Mouse (Mus musculus): Measurements from ENCODE around the gene Kng1. TPM values are rescaled to one million over a fixed set of nuclear protein-coding genes. Genes with fewer than 3 reads are reported as not detected.

Gene Kng1
- polyA plus RNA-seq (2017; shearing (Covaris generic)): not detected

DNA sequence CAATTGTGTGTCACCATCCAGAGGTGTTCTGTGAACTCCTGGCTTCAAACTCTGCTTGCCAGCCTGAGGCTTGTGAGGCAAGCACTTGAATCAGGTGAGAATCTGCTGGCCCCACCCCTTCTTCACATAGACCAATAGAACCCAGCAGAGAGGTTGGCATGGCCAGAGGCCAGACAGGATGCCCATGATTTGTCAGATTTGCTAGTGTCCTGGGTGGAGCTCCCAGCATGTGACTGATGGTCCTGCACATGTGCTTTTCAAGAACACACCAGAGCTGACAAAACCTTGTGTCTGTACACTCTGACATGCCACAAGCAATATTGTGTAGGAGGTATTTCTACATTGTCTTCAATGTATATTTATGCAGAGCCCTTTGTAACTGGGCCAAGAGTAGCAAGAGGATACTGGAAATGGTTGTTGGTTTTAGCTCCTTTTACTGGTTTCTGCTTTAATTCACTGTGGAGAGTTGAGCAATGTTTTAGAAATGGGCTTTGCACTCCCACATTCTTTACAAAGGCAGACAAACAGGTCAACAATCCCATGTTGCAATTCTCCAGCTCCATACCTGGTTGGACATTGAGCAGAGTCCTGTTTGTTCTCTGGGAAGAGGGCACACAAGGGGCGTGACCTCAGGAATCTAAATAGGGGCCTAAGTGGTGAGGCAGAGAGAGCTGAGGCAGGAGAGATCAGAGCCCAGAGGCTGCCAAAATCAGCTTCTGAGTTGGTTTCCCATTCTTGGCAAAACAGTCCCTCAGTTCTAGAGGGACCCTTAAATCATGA is at the start of gene Kng1:
Gene Kng1, plus strand, starts transcription at position 198 of the 780 bp plus-strand sequence.

DNA sequence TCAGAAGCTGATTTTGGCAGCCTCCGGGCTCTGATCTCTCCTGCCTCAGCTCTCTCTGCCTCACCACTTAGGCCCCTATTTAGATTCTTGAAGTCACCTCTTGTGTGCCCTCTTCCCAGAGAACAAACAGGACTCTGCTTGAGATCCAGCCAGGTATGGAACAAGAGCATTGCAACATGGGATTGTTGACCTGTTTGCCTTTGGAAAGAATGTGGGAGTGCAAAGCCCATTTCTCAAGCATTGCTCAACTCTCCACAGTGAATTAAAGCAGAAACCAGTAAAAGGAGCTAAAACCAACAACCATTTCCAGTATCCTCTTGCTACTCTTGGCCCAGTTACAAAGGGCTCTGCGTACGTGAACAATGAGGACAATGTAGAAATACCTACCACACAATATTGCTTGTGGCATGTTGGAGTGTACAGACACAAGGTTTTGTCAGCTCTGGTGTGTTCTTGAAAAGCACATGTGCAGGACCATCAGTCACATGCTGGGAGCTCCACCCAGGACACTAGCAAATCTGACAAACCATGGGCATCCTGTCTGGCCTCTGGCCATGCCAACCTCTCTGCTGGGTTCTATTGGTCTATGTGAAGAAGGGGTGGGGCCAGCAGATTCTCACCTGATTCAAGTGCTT is 28.6 kb upstream of the Kng1 start, which contains the start of gene Kng2:
Gene Kng2, minus strand, starts transcription at position 517 of the 635 bp plus-strand sequence.

DNA sequence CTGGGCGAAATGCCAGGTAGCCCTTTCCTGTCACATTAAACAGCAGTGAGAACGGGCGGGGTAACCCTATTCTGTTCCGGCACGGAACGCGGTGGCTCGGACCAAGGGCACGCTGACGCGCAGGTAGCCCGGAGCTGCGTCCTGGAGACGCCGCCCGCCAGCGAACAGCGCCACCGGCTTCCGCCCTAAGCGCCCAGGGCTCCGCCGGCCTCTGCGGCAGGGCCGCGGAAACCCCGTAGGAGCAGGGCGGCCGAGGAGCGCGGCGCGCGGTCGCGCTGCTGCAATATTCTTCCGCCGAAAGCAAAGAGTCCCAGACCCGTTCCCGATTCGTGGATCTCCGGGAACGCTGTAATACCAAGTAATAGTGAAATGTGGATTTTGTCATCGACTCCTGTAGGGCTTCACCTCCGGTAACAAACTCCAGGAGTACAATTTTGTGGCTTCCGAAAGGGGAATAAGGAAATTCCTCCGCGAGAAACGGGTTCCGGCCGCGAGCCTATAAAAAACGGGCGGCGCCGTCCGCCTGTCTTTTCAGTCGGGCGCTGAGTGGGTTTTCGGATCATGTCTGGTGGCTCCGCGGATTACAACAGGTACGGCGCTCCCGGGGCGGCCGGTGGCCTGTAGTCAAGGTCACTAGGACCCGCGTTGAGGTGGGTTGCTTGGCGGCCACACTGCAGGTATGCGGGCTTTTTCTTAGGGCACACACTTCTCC is 49.7 kb downstream of the Kng1 start, which contains the start of gene Eif4a2:
Gene Eif4a2, plus strand, starts transcription at position 214 of the 712 bp plus-strand sequence.

DNA sequence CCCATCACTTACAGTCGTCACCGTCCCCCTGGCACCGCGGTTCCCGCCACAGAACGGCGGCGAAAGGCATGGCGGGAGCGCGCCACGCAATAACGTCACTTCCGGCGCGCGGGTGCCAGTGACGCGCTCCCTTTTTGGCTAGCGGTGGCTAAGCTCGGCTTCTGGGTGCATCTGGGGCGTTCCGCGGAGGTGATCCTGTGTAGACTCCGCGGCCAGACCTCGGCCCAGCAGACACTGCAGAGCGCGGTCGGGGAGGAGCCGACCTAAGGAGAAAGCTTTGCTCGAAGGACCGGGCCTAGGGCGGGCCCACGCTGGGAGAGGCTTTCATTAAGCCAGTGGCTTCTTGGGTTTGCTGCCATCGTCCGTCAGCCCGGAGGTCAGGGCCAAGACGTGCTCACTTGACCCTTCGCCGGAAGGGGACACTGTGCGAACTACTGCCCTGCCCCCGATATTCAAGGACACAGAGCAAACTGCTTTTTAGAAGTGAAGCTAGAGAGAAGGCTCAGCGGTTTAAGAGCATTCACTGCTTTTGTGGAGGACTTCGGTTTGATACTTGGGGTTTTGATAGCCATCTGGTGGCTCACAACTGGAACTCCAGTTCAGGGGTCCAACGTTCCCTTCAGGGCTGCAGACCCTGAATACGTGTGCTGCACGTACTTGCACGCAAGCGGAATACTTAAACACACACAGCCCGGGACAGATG is 70.2 kb downstream of the Kng1 start, which contains the start of gene Rfc4:
Gene Rfc4, minus strand, starts transcription at position 65 of the 703 bp plus-strand sequence.

Other genes with a start within 250 kb of the Kng1 start
- gene Crygs, start 246.3 kb upstream of the Kng1 start, polyA plus RNA-seq (2017; shearing (Covaris generic)): not detected
- 23.1 TPM for gene Tbccd1, start 200.2 kb upstream of the Kng1 start, polyA plus RNA-seq (2017; shearing (Covaris generic))
- 121 TPM for gene Dnajb11, start 200.0 kb upstream of the Kng1 start, polyA plus RNA-seq (2017; shearing (Covaris generic))
- not detected for gene Ahsg, start 166.6 kb upstream of the Kng1 start, polyA plus RNA-seq (2017; shearing (Covaris generic))
- gene Fetub, start 139.5 kb upstream of the Kng1 start, polyA plus RNA-seq (2017; shearing (Covaris generic)): not detected
- gene Hrg, start 106.8 kb upstream of the Kng1 start, polyA plus RNA-seq (2017; shearing (Covaris generic)): not detected
- gene Kng2, start 28.4 kb upstream of the Kng1 start, polyA plus RNA-seq (2017; shearing (Covaris generic)): not detected
- gene Eif4a2, start 49.6 kb downstream of the Kng1 start, polyA plus RNA-seq (2017; shearing (Covaris generic)): 290 TPM
- gene Rfc4, start 69.9 kb downstream of the Kng1 start, polyA plus RNA-seq (2017; shearing (Covaris generic)): 30.1 TPM
- gene Adipoq, start 88.7 kb downstream of the Kng1 start, polyA plus RNA-seq (2017; shearing (Covaris generic)): 1.1 TPM
- gene St6gal1, start 166.9 kb downstream of the Kng1 start, polyA plus RNA-seq (2017; shearing (Covaris generic)): 89.4 TPM

Measured in CD4-positive, CD25-positive, alpha-beta regulatory T cell (primary cell).